Mouse (Mus musculus): ENCODE measurements at regions not wholly inside any gene's neighbourhood (a gene's known extent, or its start where the extent isn't known, plus 50 kb on each side); places are given as distances from the start of the nearest gene placed in this dataset.

DNA sequence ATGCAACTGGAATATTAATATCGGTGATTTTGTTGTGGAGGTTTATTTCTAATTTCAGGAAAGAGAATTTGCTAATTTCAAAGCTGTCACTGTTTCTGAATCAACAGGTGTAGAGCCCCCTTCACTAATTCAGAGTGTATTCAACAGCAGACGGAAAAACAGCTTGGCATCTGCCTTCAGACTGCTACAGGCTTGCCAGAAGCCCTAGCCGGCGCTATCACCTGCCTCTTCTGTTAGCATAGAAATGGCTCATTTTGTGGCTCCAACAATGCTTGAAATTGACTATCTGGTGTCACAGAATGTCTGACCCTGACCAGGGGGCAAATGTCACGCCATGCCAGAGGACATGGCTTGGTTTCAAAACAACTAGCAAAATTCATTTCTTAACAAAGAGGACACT lies 331.2 kb downstream of the Ndufa4 start:
- no peak for TF ChIP-seq CTCF (IDR thresholded peaks at IDR 0.05; ENCODE audit: borderline replicate concordance, insufficient read depth, low read depth, low read length)
- TF ChIP-seq POLR2A (IDR thresholded peaks at IDR 0.05; ENCODE audit: borderline replicate concordance, insufficient read depth, low read length) = no peak

Data from cerebellum, adult 2 months (tissue).